Mouse (Mus musculus) megakaryocyte-erythroid progenitor cell, adult 5 weeks (primary cell): ENCODE measurements around the gene Jdp2. TPM values are rescaled to one million over a fixed set of nuclear protein-coding genes. Genes with fewer than 3 reads are reported as not detected.

Experiments used
- polyA plus RNA-seq: library from polyadenylated mRNA; stranded (reverse); fragments of >175 nt; gene quantifications from 2 replicates; pipeline ENCODE4 v1.2.3, GENCODE M21; 2012

Jdp2 gene
- 42.8 and 49.9 TPM in 2 replicates for polyA plus RNA-seq

DNA sequence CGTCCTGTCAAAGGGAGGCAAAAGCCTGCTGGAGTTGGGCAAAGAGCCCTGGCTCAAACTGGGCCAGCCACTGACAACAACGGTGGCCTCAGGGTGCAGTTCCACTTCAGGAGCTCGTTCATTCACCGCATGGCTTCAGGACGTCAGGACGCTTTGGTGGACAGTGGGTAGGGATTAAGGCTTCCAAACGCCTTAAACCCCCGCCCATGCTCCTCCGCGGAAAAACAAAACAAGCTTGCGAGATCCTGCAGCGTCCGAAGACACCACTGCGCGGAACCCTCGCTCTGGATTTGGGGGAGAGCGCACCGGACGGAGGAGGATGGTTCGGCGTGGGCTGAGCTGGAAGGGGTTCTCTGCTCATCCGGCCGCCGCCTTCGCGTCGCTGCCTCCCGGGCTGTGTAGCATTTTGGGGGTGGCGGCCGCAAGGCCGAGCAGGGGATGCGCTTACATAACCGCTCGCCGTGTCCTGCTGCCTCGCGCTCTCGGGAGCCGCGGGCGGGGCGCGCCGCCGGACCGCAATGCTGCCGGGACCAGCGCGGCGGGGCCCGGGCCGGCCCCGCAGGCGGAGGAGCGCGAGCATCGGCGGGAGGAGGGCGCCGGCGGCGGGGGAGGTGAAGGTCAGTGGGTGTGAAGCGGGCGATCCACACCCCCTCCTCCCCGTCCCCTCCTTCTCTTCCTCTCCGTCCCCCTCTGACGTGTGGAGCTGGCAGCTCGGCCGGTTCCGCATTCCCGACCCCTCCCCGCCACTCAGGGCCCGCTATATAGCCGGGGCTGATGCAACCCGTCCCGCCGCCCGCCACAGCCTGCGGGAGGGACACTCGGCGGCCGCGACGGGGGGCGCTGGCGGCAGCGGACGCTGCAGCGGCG is at the start of gene Jdp2:
TSS of gene Jdp2 (plus strand) at position 417 of the 867 bp plus-strand sequence.

DNA sequence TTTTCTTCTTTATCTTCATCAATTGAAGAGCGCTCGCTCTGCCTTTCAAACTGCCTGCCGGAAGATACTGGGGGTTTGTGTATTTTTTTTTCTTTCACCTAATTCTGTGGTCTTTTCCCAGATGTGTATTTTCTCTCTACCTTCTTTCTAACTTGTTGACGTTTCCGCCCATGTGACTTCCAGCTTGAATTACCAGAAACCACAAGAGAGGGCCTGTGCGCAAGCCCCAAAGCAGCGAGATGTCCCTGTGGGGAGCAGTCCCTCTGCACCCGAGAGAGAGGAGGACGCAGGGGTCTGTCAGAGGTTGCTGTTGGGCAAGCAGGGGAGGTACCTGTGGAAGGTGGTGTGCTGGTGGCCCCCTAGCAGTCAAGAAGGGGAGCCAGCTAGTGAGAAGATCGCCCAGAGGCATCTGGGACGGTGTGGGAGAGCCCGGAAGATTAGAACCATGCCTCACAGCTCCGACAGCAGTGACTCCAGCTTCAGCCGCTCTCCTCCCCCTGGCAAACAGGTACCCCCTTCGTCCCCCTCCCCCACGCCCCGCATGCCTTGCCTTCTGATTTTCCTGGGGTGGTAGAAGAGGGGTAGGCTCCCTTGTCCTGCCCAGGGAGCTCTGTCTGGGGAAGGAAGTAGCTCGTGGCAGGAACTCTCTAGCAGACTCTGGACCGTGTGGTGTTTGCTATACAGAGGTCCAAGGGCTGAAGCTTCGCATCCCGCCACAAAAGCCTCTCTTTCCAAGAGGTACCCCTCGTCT is 87.8 kb downstream of the Jdp2 start, which contains the start of gene Batf:
TSS of gene Batf (plus strand) at position 204 of the 751 bp plus-strand sequence.

Other genes starting within 250 kb of the Jdp2 start
- 299 and 389 TPM in 2 replicates for gene Tmed10, start 224.2 kb upstream of the Jdp2 start, polyA plus RNA-seq
- gene Fos, start 125.1 kb upstream of the Jdp2 start, polyA plus RNA-seq = 731 and 1,708 TPM in 2 replicates
- 16.9 and 21.0 TPM in 2 replicates for gene Batf, start 87.6 kb downstream of the Jdp2 start, polyA plus RNA-seq
- not detected in 2 replicates for gene Flvcr2, start 147.5 kb downstream of the Jdp2 start, polyA plus RNA-seq
- 2.7 and 3.1 TPM in 2 replicates for gene Erg28, start 225.5 kb downstream of the Jdp2 start, polyA plus RNA-seq
- gene Ttll5, start 225.6 kb downstream of the Jdp2 start, polyA plus RNA-seq = 8.8 and 11.0 TPM in 2 replicates